Mouse (Mus musculus) neutrophil, adult 65 days (primary cell): Measurements from ENCODE around the gene Ube2l3. TPM values are rescaled to one million over a fixed set of nuclear protein-coding genes. Genes with fewer than 3 reads are reported as not detected.

ENCODE experiments used
- total RNA-seq: library from RNA; stranded (reverse); gene quantifications from 2 replicates; pipeline ENCODE4 v1.2.4, GENCODE M21; 2023

Ube2l3 gene
- total RNA-seq = 141 and 143 TPM in 2 replicates

GRCm38 (mm10) chr16:17202549-17202948 lies at the start of gene Ube2l3:
Ube2l3 (minus strand) TSS chr16:17202649.

GRCm38 (mm10) chr16:17232794-17233701 lies 30.6 kb upstream of the Ube2l3 start, which contains the start of gene Hic2:
Hic2 (plus strand) TSS chr16:17233572.

GRCm38 (mm10) chr16:17208389-17209361 lies 6.2 kb upstream of the Ube2l3 start, which contains the start of gene Rimbp3:
Rimbp3 (plus strand) TSS chr16:17208603.

GRCm38 (mm10) chr16:17146772-17147235 lies 55.6 kb downstream of the Ube2l3 start, which contains the start of gene Ccdc116:
Ccdc116 (minus strand) TSS chr16:17147229.

GRCm38 (mm10) chr16:17144339-17144738 lies 58.1 kb downstream of the Ube2l3 start, which contains the start of gene Ydjc:
Ydjc (plus strand) TSS chr16:17144621.

GRCm38 (mm10) chr16:17132089-17132905 lies 70.2 kb downstream of the Ube2l3 start, which contains the start of gene Sdf2l1:
Sdf2l1 (minus strand) TSS chr16:17132383.

GRCm38 (mm10) chr16:17124871-17125520 lies 77.5 kb downstream of the Ube2l3 start, which contains the start of gene 2610318N02Rik:
2610318N02Rik (minus strand) TSS chr16:17125167.

GRCm38 (mm10) chr16:17110771-17111743 lies 91.4 kb downstream of the Ube2l3 start, which contains the start of gene Ppil2:
Ppil2 (minus strand) TSS chr16:17111257.

Other genes starting within 250 kb of the Ube2l3 start
- 103 and 113 TPM in 2 replicates for gene Mapk1, start 219.3 kb downstream of the Ube2l3 start, total RNA-seq
- 0.28 and 0.48 TPM in 2 replicates for gene Ypel1, start 133.0 kb downstream of the Ube2l3 start, total RNA-seq
- gene Ppil2, start 91.4 kb downstream of the Ube2l3 start, total RNA-seq = 63.4 and 77.0 TPM in 2 replicates
- gene 2610318N02Rik, start 77.5 kb downstream of the Ube2l3 start, total RNA-seq = 4.2 and 5.7 TPM in 2 replicates
- gene Sdf2l1, start 70.3 kb downstream of the Ube2l3 start, total RNA-seq = 37.5 and 40.5 TPM in 2 replicates
- 4.4 and 6.4 TPM in 2 replicates for gene Ydjc, start 58.0 kb downstream of the Ube2l3 start, total RNA-seq
- gene Ccdc116, start 55.4 kb downstream of the Ube2l3 start, total RNA-seq = 1.1 and 2.1 TPM in 2 replicates
- 0.41 TPM in 1 of 2 replicates, not detected in the other for gene Rimbp3, start 6.0 kb upstream of the Ube2l3 start, total RNA-seq
- 1.9 and 3.3 TPM in 2 replicates for gene Hic2, start 30.9 kb upstream of the Ube2l3 start, total RNA-seq
- gene Tmem191c, start 73.4 kb upstream of the Ube2l3 start, total RNA-seq = 2.8 and 2.9 TPM in 2 replicates
- not detected in 2 replicates for gene Serpind1, start 128.7 kb upstream of the Ube2l3 start, total RNA-seq
- gene Snap29, start 203.3 kb upstream of the Ube2l3 start, total RNA-seq = 16.2 and 17.0 TPM in 2 replicates
- gene Pi4ka, start 203.7 kb upstream of the Ube2l3 start, total RNA-seq = 37.3 and 49.3 TPM in 2 replicates
- 45.7 and 53.5 TPM in 2 replicates for gene Crkl, start 249.3 kb upstream of the Ube2l3 start, total RNA-seq